Mouse (Mus musculus) testis, adult 2 months (tissue): Measurements from ENCODE around the gene Dnajc12.

Experiments used
- CTCF ChIP-seq: fragments of 200-500 bp; IDR thresholded peaks from 2 replicates; pipeline ENCODE4 v1.5.1; 2012; ENCODE audit warnings: low read depth, mild to moderate bottlenecking, inconsistent platforms, low read length, moderate library complexity; ENCODE audit not compliant: control insufficient read depth, insufficient read depth, insufficient replicate concordance
- POLR2A ChIP-seq: fragments of 200-500 bp; IDR thresholded peaks from 2 replicates; pipeline ENCODE4 v1.6.1; 2012; ENCODE audit warnings: low read depth, mild to moderate bottlenecking, inconsistent platforms, low read length, moderate library complexity; ENCODE audit not compliant: control insufficient read depth

- TF ChIP-seq CTCF (no peak), POLR2A (no peak)
Observed at GRCm38 (mm10) chr10:63455110-63455878, 73.1 kb downstream of the Dnajc12 start.
